Mouse (Mus musculus): ENCODE results near the gene Crtc2.

Crtc2 gene

DNA sequence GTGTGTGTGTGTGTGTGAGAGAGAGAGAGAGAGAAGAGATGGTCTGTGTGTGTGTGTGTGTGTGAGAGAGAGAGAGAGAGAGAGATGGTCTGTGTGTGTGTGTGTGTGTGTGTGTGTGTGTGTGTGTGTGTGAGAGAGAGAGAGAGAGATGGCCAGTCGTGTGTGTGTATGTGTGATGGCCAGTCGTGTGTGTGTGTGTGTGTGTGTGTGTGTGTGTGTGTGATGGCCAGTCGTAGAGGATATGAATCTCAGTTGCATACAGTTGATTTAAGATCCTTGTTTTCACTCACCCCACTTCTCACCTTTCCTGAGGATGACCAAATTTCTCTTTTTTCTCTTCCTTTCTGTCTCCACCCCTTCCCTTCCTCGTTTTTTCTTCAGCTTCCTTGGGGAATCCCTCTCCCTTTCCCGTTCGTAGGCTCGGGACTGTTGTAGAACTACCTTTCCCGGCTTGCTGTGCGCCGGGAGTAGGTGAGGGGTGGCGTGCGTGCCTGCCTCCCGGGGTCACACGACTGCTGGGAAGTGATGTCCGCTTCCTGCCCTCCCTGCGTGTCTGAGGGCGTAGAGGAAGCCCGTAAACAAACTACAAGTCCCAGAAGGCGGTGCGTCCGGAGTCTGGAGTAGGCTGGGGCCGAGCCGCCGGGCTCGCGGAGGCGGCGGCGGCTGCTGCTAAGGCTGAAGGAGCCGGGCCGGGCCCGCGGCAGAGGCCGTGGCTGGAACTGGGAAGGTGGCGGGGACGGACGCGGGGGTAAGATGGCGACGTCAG, at the start of gene Crtc2:
Gene Crtc2 (plus strand): TSS at position 511 of the 766 bp plus-strand sequence.
- DNase-seq = peak; percentile 92

DNA sequence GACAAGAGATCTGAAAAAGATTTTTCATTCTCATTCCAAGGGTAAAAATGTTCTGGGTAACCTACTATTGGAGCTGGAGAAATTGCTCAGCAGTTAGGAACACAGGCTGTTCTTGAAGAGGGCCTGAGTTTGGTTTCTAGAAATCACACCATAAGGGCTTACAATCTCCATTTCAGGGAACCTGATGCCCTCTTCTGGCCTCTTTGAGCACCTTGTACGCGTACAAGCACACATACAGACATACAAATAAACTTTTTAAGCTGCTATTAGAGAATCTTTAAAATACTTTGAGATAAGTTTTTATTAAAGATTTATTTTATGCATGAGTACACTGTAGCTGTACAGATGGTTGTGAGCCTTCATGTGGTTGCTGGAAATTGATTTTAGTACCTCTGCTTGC, 49.4 kb upstream of the Crtc2 start:
- no peak for DNase-seq

DNA sequence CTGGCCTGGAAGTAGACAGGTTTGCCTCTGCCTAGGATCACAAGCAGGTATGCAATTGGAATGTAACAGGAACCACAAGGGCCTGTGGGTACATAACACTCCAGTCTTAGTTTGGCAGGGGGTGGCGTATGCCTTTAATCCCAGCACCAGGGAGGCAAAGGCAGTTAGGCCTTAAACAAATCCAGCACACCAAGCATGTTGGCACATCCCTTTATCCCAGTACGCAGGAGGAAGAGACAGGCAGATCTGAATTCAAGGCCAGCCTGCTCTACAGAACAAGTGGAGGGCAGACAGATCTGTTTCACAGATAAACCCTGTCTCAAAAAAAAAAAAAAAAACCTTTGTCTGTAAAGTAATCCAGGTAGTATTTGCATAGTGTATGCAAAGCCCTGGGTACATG, 45.3 kb upstream of the Crtc2 start:
- no peak for DNase-seq

DNA sequence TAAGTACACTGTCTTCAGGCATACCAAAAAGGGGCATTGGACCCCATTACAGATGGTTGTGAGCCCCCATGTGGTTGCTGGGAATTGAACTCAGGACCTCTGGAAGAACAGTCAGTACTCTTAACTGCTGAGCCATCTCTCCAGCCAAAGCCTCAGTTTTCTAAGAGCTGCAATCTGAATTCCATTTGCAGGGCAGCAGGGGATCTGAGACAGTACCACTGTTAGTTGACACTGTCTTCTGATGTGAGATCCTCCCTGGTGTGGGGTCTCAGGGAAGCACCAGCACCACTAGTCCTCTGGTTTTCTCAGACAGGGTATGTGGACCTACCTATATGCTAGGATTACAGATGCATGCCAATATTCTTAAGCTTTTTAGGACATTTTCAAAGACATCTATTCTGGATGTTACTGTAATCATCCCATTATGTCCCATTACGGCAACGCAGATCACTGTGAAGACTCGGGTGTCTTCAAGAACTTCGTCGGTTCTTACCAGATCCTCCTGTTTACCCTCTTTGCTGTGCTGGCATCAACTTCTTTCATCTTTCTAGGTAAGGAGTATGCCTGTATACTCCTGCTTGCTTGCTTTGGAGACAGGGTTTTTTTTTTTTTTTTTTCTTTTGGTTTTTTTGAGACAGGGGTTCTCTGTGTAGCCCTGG, 43.9 kb upstream of the Crtc2 start:
- DNase-seq = no peak

DNA sequence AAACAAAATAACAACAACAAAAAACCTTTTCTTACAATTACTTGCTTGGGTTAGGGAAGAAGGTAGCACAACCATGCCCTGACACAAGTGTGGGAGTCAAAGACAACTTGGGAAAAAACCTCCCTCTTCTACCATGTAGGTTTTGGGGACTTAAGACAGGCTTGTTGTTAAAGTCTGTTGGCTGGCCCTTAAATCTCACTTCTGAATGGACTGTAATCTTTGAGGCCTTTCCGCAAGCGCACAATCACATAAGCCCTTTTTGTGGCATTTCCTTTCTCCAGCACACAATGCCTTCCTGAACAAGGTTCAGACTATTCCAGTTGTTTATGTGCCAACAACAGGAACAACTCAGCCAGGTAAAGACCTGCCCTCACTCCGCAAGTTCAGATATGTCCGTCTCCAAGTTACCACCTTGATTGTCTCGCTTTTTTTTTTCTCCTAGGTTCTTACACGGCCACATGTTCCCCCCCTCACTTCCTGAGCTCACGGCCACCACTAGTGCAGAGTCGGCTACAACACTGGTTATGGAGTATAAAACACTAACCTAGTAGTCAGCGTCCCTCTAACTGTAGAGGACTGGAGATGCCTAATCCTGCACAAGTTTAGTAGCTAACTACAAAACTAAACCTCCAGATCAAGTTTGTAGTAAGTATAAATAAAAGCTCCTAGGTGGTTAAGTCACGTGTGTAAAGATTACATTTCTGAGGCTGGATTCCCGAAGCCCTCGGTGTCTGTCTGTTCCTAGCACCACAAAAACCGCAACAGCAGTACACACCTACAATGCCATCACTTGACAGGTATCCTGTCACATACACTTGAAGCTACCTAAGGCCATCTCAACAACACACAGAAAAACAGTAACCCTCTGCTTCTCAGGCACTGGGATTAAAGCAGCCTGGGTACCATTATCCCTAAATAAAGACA, 42.2 kb upstream of the Crtc2 start:
- no peak for DNase-seq

DNA sequence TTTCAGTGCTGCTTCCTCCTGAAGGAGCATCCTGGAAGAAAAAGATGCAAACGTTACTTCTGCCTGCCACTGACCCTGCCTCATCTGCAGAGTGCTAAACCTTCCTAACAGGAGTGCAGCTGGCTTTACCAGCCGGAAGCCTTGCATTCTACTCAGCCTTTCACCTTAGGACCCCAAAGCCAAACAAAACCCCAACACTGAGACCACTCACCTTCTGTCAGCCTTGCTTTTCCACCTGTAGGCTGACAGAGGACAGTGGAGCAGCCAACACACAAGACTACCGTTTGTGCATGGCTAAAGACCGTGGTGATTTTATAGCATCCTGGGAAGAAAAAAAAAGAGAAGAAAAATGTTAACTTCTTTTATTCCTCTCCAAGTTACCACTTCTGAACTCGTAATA, 41.2 kb upstream of the Crtc2 start:
- no peak for DNase-seq

DNA sequence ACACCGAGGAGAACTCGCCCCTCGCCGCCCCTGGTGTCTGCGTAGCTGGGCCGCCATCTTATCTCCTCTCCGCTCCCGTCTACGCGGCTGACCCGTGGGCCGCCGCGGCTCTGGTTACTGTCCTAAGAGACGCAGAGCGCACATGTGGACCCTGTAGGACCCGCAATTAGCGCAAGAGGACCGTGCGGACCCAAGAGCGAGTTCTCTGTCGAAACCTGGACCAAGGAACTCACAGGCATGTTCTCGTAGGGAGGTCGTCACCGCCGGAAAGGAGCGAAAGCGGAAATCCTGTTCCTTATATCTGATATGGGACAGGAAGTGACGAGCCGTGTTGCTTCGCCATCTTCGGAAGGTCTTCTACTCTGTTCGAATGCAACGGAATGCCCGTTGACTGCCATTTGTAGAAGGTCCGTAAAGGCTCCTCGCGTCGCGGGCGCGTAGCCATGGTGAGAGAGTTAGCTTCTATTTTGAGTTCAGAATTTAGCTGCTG, 40.5 kb upstream of the Crtc2 start, which contains the start of the genes Rps27 and Rab13:
Gene Rps27 (minus strand): TSS at position 275 of the 490 bp plus-strand sequence.
Gene Rab13 (plus strand): TSS at position 319 of the 490 bp plus-strand sequence.
- peak; percentile 81 for DNase-seq

DNA sequence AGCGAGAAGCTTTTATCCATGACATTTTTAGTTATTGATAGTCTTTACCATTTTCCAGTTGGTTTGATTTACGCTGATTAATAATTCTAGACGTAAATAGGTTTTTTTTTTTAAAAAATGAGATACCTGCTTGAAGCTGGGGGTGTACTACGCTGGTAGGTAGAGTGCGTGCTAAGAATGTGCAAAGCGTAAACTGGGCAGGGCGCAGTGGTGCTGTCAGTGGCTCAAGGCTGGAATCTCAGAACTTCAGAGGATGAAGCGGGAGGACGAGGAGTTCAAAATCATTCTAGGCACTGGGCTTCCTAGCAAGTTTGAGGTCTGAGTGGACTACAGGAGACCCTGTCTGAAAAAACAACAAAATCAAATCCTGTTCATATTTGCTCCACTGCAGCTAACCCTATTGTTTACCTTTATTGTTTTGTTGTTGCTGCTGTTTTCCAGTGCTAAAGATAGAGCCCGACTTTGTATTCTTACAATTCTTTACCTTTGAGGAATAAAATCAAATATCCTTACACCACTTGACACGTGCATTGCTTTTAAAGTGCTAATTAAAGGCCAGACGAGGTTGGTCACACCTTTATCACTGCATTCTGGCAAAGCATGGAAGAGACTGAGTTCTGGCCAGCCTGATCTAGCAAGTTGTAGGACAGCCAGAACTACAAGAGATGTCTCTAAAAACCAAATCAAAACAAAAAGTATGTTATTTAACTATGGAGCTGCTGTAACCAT, 39.8 kb upstream of the Crtc2 start:
- no peak for DNase-seq

DNA sequence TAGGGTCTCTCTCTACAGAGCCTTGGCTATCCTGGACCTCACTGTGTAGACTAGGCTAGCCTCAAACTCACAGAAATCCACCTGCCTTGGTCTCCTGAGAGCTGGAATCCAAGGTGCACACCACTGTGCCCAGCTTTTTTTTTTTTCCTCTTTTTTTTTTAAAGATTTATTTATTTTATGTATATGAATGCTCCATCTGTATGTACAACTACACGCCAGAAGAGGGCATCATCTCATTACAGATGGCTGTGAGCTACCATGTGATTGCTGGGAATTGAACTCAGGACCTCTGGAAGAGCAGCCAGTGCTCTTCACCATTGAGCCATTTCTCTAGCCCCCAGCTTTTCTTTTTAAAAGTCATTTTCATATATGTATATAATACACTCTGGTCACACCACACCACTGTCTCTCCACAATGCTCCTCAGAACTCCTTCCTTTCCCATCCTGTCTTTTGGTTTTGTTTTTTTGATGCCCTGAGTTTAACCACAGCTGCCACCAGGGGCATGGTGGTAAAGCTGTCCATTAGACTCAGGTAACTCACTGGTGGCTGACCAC, 38.1 kb upstream of the Crtc2 start:
- no peak for DNase-seq

DNA sequence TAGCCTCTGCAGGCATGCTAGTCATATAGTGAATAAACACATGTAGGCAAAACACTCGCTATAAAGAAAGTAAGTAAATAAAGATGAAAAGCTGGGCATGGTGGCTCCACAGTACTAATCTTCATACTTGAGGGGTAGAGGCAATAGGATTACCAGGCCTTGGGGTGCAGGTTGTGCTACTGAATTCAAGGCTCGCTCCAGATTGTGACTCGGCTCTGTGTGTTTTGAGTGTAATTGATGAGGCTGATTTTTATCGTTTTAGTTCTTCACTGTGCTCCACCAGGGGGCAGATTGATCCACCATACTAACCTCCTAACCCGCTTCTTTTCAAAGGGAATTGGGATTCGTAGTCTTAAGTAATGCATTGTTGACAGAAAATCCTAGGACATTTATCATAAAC, 33.9 kb upstream of the Crtc2 start:
- DNase-seq = peak; percentile 66

DNA sequence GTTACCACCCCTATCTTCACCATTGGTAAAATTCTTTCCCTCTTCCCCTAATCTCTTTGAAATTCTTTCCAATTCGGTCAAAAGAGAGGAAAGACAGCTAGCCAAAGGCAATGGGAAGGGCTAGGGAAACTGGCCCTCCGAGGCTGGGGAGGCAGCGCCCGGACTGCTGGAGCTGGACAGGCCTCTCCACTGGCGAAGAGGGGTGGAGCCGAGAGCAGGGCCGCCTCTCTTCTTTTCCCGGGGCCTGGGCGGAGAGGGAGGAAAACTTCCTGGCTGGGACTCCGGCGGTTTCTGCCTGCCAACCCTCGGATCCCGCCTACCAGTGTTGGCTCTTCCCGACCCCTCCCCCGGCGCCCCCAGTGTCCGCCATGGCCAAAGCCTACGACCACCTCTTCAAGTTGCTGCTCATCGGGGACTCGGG, 33.4 kb upstream of the Crtc2 start:
- DNase-seq = peak; percentile 36

DNA sequence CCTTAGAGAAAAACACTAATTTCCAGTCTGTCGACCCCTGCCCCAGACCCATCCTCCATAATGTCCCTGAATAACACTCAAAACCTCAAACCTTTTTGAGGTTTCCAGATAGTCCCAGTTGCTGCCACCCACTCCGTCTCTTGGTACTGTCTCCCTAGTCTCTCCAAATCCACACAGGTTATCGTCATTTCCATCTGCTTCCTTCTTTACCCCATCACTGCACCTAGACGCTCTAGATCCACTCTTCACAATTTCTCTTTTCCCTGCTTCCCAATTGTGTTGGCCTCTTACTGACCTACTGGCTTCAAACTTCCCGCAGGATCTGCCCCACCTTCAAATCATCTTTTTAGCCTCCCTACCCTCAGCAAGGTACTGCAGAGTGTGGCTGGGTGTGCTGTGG, 32.8 kb upstream of the Crtc2 start:
- DNase-seq = no peak

DNA sequence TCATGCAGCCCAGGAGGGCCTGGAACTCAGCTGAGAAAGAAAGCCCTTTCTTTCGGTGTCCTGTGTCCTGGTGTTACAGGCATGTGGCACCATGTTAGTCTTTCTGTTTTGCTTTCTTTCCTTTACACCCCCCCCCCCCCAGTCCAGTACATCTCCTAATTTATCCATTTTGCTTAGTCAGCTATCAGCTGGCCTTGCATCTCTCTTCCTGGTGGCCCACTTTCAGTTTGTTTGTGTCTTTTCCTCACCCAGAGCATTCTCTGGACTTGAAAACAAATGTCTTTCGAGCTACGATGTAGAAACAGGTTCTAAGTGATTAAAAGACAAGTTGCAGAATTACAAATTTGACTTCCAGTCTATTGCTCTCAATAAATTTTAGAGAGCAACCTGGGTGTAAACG, 31.5 kb upstream of the Crtc2 start:
- no peak for DNase-seq

DNA sequence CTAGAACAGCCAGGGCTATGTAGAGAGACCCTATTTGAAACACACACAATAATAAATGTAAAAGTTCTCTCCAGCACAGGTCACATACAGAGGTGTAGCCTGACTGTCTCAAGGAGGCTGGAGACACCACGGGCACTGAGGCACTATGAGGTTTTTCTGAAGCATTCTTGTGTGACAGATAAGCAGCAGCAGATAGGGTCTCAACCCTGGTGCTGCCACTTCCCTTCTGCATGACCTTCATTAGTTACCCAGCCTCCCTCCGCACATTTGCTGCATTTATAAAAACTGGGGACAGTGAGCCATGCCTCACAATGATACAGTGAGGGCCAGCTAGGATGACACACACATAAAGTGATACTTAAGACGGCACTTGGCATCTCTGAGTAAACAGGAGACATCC, 31.0 kb upstream of the Crtc2 start:
- no peak for DNase-seq

DNA sequence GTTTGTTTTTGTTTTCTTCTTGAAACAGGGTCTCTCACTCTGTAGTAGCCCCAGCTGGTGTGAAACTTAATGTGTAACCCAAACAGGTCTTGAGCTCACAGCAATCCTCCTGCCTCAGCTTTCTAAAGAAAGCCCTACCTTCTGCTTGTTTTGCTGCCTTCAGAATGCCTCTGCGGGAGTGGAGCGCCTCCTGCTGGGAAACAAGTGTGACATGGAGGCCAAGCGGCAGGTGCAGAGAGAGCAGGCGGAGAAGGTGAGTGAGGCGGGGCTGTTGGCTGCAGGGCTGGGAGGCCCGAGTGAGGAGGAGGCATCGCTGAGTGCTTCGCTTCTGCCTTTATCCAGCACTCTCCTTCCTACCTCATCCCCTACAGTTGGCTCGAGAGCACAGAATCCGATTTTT, 29.6 kb upstream of the Crtc2 start:
- no peak for DNase-seq

DNA sequence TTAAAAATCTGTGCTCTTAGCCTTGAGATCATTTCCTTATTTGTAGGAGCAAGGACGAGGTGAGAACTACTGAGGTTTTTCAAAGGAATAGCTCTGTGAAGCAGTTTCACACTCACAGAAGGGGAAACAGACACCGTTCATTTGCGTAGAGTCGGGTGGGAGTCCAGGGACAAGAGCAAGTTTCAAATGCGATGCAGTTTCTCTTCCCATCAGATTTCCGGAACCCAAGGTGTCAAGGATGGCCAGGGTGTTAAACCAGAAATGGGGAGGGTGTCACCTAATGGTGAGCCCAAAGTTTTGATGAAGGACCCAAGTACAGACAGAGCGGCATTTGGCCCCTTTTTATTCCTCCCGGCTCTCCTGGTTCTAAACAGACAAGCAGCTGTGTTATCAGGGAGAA, 22.9 kb upstream of the Crtc2 start:
- no peak for DNase-seq

DNA sequence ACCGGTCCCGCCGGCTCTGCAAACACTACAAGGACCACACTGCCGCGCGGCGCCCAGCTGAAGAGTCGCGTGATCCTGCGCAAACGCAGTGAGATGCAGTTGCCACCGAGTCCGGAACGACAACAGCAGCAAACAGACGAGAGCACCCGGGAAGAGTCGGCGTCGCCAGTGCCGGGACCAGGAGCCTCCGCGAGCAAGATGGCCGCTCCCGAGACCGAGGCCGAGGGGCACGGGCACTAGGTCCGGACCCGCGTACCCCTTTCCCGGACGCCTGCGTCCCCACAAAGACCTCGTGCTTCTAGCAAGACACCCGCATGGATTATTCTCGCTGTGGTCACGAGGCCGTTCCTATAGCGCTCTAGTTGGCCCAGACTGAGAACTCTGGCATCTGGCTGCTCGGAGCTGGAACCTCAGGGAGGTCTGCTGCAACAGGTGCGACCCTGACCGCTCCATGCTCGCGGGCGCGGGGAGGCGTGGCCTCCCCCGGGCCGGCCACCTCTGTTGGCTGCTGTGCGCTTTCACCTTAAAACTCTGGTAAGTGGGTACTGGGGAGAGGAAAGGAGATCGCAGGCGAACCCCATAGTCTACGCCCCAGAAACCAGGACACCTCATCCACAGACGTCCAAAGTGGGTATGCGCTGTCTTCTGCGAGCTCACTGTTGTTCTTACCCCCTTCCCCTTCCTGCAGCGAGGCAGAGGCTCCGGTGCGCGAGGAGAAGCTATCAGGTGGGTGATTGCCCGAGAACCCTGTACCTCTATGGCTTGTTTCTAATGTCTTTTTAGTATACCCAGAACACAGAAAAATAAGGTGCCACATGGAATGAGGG, 22.2 kb upstream of the Crtc2 start, which contains the start of gene Jtb:
Gene Jtb (plus strand): TSS at position 91 of the 827 bp plus-strand sequence.
- peak; percentile 92 for DNase-seq

DNA sequence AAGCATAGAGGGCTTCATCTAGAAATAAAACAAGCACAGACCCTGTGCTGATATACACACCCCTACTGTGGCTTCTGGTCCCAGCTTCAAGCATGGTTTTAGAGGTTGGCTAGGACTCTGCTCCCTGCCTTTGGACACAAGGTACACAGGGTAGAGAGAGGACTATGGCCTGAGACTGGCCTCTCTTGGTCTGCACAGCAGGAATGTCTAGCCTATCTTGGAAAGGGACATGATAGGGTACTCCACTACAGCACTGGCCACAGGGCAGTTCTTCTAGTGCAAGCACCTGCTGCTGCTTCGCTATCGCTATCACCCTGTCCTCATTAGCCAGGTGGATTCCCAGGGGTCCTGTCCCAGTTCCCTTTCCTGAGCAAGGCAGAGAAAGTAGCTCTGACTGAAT, 12.7 kb upstream of the Crtc2 start:
- no peak for DNase-seq

DNA sequence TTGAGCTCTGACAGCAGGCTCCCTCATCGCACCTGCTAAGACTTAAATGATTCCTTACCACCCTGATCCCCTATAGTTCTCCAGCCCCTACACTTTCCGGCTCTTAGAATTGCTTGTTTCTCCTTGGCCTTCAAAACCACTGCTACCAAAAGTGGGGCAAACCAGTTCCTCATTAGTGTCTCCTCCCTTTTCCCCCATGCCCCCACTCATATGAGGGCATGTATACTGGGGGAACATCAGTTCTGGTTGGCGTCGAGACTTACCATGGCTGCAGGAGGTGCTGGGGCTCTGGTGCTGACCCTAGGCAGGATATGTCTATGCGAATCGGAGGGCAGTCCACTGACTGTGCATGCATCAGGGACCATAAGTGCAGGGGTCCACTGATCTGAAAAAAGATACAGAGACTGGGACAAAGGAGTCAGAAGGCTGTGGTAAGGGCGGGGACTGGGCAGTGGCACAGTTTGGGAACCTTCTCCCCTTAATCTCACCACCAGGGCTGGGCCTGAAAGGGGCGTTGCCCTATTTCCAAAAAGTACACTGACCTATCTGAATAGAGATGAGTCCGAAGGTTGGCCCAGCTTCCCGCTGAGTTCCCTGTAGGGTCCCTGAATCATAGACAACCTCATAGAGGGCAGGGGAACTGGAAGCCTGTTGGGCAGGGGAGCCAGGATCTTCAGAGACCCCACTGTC, 12.1 kb upstream of the Crtc2 start:
- no peak for DNase-seq

DNA sequence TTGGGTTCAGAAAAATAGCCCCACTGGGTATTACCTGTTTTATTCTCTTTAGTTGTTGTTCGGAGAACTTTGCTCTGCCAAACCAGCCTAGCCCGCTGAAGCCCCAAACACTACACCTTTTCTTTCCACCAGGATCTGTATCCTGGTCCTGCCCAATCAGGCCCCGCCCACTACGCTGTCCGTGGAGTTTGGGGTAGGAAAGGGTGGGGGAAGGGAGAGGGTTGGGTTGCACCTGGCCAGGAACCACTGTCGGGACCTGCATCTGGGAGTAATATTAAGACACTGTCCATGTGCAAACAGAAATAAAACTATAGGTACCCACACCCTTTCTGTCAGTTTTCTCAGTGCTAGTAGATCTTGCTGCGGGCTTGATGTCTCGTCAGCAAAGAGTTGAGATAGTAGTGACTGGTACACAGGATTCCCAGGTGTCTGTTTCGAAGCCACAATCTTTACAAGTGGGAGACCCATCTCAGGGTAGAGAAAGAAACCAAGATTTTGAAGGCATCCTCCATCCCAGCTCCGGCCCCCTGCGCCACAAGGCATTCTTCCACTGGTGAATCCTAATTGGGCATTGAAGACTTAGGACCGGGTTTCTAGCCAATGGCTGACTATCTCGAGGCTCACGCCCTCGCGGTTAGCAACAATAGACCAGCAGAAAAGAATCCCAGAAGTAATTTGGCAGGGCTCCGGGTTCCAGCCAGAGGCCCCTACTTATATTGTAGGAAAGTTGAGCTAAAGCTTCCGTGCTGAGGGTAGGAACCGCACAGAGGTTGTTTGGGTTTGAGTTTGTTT, 10.8 kb upstream of the Crtc2 start, which contains the start of gene Creb3l4:
Gene Creb3l4 (minus strand): TSS at position 529 of the 792 bp plus-strand sequence.
- no peak for DNase-seq

All from thymus, postnatal 4 days (tissue).